Mouse (Mus musculus) stomach, postnatal 0 days (tissue): ENCODE measurements around the gene Osbp.

ENCODE experiments used
- CTCF ChIP-seq: IDR thresholded peaks from 2 replicates; pipeline ENCODE4 v1.5.1; 2016; ENCODE audit warnings: antibody characterized with exemption, low read depth, mild to moderate bottlenecking, moderate library complexity
- EP300 ChIP-seq: optimal IDR thresholded peaks from 2 replicates; pipeline ENCODE3; 2016; ENCODE audit warnings: antibody characterized with exemption

- TF ChIP-seq EP300: no peak
- no peak for TF ChIP-seq CTCF
These were observed 37.6 kb upstream of the Osbp start for GRCm38 (mm10) chr19:11928025-11928748.
